Mouse (Mus musculus) left cerebral cortex, adult 8-10 months (tissue): ENCODE measurements at regions not wholly inside any gene's neighbourhood (a gene's known extent, or its start where the extent isn't known, plus 50 kb on each side); places are given as distances from the start of the nearest gene placed in this dataset.

ENCODE experiments used
- DNase-seq, 2 experiments: peaks; one replicate each; pipeline ENCODE4 v3.0.0; 2022; ENCODE audit warnings: low spot score in 2 of 2

DNA sequence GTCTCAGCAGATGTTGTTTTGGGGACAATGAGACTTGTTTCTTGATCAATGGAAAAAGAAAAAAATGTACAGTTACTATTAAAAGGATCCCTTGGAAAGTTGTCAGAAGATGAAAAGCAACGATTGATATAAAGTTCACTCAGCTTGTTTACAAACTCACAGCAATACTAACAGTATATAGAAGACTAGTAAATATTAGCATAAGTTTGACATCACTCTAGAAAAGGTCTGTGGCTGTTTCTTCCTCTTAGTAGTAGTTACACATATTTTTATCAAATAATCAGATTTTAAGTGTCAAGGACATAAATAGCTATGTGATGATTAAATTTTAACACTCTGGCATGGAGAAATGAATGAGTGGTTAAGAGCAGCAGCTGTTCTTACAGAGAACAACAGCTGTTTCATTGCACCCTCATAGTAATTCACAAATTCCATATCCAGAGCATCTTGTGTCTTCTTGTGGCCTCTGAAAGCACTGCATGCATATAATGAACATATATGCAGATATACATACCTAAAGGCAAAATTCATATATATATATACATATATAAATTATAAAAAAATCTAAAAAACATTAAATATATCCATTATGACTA lies 179.1 kb upstream of the Pcdh10 start:
- no peak for DNase-seq

DNA sequence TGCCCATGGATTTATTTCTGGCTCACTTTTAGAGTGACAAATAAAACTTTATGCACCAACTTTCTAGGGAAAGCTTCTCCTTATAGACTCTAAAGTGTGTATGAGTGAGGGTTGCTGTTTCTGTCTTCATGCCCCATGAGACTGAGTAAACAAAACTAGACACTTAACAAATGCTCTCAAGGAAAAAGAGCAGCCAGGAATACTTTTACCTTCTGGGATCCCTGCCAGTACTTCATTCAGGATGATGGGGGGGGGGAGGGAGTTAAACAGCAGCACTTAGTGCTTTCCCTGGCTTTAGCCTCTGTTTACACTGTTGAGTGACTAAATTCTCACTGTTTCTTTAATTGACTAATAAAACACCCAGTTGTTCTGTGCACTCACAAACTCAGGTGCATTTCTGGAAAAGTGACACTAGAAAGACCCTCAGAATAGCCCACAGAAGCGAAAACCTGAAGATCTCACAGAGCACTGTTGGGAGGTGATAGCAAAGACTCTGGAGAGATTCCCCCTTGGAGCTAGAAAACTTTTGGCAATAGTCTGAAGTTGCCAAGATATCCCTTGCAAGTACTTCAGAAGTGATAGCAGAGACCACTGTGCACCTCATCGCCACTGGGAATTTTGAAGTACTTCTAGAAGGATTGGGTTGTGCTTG lies 173.7 kb upstream of the Pcdh10 start:
- DNase-seq = no peak

DNA sequence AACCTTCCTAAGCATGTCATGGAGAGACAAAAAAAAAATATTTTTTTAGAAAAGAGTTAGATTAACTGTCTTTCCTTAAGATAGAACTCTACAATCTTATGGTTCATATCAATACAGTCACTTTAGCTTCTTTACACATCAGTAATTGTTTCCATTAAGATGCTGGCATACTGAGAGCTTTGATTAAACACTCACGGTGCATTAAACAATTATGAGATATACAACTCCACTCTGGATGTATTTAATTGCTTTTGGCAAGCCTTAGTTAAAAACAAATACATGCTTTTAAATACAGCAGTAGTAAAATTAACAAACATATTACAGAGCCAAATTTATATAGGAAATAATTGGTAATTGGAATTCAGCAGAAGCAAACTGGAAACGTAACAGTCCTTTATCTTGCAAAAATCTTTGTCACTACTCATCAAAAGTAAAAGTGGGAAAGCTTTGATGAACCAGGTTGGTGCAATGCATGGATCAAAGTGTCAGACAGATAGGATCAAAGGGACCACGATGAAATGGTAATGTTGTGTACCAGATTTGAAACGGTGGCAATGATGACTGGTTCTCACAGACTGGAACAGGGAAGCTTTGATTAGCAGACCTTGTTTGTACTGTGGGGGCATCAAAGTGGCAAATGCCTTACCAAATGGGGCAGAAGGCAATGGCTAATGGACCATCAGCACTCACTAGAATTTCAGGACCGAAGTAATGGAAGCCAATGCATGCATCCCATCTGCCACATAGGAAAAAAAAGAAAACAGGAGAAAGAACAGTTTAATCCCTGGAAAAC lies 146.4 kb upstream of the Pcdh10 start:
- no peak for DNase-seq

DNA sequence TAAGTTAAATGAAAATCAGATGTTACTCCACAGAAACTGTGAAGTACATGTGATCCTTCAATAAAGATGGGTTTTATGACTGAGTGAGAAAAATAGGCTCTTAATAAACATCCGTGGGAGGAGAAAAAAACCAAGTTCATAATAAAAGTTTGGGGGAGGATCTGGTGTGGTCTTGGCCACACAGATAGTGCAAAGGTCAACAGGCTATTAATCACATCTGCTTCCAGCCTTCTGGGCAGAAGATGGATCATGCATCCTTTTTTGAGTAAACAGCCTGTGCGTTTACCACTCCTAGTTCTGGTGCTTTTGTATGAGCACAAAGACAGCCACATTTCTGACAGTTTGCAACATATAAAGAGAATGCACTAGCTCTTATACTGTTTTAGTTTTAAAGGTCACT lies 139.7 kb upstream of the Pcdh10 start:
- DNase-seq = no peak

DNA sequence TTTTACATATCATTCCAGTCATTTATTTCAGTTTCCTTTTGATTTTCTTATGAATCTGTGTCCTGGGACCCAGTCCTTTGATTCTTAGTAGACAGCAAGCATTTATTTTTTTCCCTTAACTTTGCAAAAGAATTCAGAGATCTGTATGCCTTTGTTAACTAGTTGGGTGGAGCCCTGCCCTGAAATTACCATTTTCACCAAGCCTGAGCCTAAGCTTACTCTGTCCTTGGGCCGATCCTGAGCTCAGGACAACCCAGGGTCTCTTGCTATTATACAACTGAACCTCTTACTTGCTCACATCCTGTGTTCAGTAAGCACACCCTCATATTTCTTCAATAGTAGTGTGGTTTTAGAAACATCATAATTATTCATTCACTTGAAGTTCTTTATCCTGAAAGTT lies 132.7 kb upstream of the Pcdh10 start:
- no peak for DNase-seq

DNA sequence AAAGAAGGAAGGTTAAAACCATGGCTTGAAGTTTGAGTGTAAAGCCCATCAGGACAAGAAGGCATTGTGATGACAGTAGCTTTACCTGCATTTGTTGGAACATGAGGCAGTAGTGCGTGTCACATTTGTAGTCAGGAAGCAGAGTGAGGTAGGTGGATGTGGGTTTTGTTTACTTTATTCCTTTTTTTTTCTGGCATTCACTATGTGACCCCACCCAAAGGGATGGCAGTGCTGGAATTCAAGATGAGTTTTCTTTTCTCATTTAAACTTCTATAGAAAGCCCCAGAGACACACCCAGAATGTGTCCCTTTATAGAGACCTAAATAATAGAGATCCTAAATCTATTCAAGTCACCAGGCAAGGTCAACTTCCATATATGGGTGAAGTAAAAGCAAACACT lies 131.6 kb upstream of the Pcdh10 start:
- DNase-seq = no peak

DNA sequence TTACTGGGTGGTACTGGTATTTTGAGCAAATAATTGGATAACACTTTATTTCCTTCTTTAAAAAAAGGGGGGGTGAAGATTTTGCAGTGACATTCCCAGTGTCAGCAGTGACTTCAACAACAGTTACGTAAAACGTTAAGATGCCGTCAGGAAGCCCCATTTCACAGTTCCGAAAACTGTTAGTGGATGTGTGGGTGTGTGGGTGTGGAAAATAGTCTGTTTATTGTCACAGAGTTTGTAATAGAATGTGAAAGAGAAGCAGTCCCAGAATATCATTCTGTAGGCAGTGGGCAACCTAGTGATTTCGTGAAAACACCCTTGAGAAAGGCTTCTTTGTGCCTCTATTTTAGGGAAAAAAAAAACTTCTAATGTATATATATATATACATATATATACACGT lies 101.4 kb upstream of the Pcdh10 start:
- DNase-seq = peak in 1 of 2 experiments; percentile 12

DNA sequence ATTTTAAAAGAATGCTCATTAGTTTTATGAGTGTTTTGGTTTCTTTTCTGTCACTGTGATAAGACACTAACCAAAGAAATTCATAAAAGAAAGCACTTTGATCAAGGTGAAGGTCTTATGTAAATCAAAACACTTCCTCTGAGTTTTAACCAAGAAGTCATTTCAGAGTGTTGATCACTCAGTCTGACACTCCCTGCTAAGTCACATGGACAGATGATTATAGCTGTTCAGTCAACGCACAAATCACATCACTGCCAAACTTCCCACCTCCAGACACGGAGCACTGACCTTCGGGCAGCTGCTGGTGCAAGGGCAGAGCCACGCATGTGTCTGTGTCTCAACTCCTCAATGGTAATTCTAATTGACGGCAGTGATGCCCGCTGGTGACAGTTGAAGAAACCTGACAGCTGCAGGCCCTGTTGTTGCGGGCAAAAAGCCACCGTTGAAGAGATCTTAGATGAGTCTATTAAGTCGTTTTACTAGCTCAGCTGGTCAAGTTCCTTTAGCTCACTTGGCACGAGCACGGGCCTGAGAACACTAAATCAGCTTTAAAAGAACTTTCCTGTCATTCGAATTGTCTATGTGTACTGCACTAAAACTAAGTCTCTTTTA lies 80.8 kb upstream of the Pcdh10 start:
- DNase-seq = no peak

DNA sequence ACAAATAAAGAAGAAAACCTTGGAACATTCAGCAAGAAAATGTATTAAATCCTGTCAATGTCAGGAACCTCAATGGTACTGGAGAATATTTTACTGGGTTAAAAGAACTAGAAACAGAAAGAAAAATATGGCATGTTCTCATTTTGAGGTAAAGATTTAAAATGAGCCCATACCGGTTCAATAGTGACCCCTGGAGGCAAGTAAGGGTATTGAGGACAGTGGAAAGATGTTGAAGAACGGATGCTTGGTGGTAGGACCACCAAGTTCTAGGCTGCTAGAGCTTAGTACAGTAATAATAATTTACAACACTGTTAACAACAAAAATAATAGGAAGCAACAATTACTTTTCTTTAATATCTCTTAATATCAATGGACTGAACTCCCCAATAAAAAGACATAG lies 58.9 kb upstream of the Pcdh10 start:
- DNase-seq = no peak
